ENCODE assay signal across 13 mouse cellular contexts in genomic region chr16:73350698-73351097, GRCm38 (mm10).
DNase-seq lines count a peak whose midpoint lies in the region; ATAC-seq and TF ChIP-seq lines count a peak whose summit lies in the region.
"Had no signal": no experiment of that assay in that cellular context is flagged by ENCODE, and none has a peak within 500 bp of the region (broad histone marks: within the 10 kb centered on the region; RNA-seq: fewer than 3 reads in every experiment).

No protein-coding gene starts in this region.

- H3K4me1 ChIP-seq in intestine, postnatal 0 days (replicated peaks; ENCODE audit: control insufficient read depth, insufficient read depth, low read length), result no peaks in the 10 kb centered on the region
- H3K4me1 ChIP-seq in intestine, embryonic 16.5 days (ENCODE audit: control insufficient read depth, insufficient read depth, low read length), result no peaks in the 10 kb centered on the region
- H3K4me1 ChIP-seq: forebrain, embryonic 13.5 days had no signal

- TF ChIP-seq CTCF in intestine, postnatal 0 days (IDR thresholded peaks at IDR 0.05; ENCODE audit: low read depth), result peak; percentile 38

- H3K4me3 ChIP-seq in intestine, postnatal 0 days (ENCODE audit: low read depth, low read length), result no peak overlapping the region
- no peak overlapping the region for H3K4me3 ChIP-seq in intestine, embryonic 16.5 days (ENCODE audit: low read length)
- H3K4me3 ChIP-seq: forebrain, embryonic 13.5 days had no signal

- no peaks in the 10 kb centered on the region for H3K9me3 ChIP-seq in intestine, postnatal 0 days (ENCODE audit: control insufficient read depth)
- H3K9me3 ChIP-seq in intestine, embryonic 16.5 days (ENCODE audit: control insufficient read depth, low read length), result no peaks in the 10 kb centered on the region
- H3K9me3 ChIP-seq: forebrain, embryonic 13.5 days had no signal

- no peaks in the 10 kb centered on the region for H3K36me3 ChIP-seq in intestine, postnatal 0 days (ENCODE audit: control insufficient read depth, insufficient read depth)
- no peaks in the 10 kb centered on the region for H3K36me3 ChIP-seq in intestine, embryonic 16.5 days (ENCODE audit: control insufficient read depth, insufficient read depth, low read length)

- no peak for ATAC-seq in intestine, postnatal 0 days
- ATAC-seq in intestine, embryonic 16.5 days, result no peak
- ATAC-seq: forebrain, embryonic 13.5 days; midbrain, embryonic 16.5 days had no signal

- no peaks in the 10 kb centered on the region for H3K27me3 ChIP-seq in intestine, postnatal 0 days (replicated peaks; ENCODE audit: control insufficient read depth, insufficient read depth, low read length)
- no peaks in the 10 kb centered on the region for H3K27me3 ChIP-seq in intestine, embryonic 16.5 days (replicated peaks; ENCODE audit: control insufficient read depth, insufficient read depth, low read length)
- H3K27me3 ChIP-seq: CH12.LX; forebrain, embryonic 13.5 days had no signal

- 55% methylated on average over 5 of the region's 5 CpGs for WGBS in intestine, postnatal 0 days
- WGBS in intestine, embryonic 16.5 days, result 34% methylated on average over 5 of the region's 5 CpGs

- H3K4me2 ChIP-seq in intestine, postnatal 0 days (replicated peaks; ENCODE audit: low read depth), result no peak overlapping the region
- H3K4me2 ChIP-seq in intestine, embryonic 16.5 days (ENCODE audit: low read depth, low read length), result no peak overlapping the region
- H3K4me2 ChIP-seq: forebrain, embryonic 13.5 days had no signal

- no peak overlapping the region for H3K9ac ChIP-seq in intestine, postnatal 0 days (ENCODE audit: low read depth, low read length)
- H3K9ac ChIP-seq in intestine, embryonic 16.5 days (ENCODE audit: low read depth, low read length), result no peak overlapping the region
- H3K9ac ChIP-seq: forebrain, embryonic 13.5 days had no signal

- no peak overlapping the region for H3K27ac ChIP-seq in intestine, postnatal 0 days (ENCODE audit: low read depth, low read length)
- no peak overlapping the region for H3K27ac ChIP-seq in intestine, embryonic 16.5 days (ENCODE audit: low read length)
- H3K27ac ChIP-seq: forebrain, embryonic 13.5 days had no signal

- peak; percentile 2 for DNase-seq in lung, postnatal 14 days
- no peak for DNase-seq in lung, postnatal 4 days
- peak; percentile 62 for DNase-seq in forelimb bud, embryonic 11.5 days (ENCODE audit: low read depth, low spot score)
- peak; percentile 8 for DNase-seq in yolk sac, embryonic 10.5 days (ENCODE audit: low spot score)
- no peak for DNase-seq in adrenal gland, postnatal 14 days
- DNase-seq: adrenal gland, adult 8-10 months; heart, postnatal 14 days; kidney, adult 18-20 months had no signal

Comparison
In these comparisons a context has a peak if more than half of its experiments do, and no peak if none do; other contexts are left out.
1. DNase-seq: peak in lung, postnatal 14 days (single experiment), forelimb bud, embryonic 11.5 days (single experiment) and yolk sac, embryonic 10.5 days (single experiment); none in lung, postnatal 4 days (0 of 2) and adrenal gland, postnatal 14 days (single experiment).